Mouse (Mus musculus): Measurements from ENCODE around the gene Ackr4. TPM values are rescaled to one million over a fixed set of nuclear protein-coding genes. Genes with fewer than 3 reads are reported as not detected.

Gene Ackr4
- polyA plus RNA-seq, 1 experiment from 2014 or later = 1.2 TPM

DNA sequence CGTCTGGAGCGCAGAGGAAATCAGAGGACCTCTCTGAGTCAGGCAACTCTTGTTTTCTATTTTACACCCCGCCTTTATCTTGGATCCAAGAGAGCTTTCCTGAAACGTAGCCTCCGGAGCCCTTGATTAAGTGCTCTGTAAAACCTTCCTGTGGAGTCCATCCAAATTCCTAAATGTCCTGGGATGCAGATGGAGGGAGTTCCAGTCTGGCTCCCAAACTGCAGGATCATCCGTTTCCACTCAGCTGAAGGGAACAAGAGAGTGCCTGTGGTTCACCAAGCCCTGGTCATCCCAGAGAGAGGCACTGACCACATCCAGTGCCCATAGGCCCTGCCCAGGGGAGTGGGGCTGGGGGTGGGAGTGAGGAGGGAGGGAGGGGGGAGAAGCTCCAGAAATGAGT lies 24.4 kb downstream of the Ackr4 start:
- no peaks in the 10 kb centered on the region for H3K27me3 ChIP-seq (replicated peaks; ENCODE audit: control insufficient read depth, insufficient read depth, low read length)
- no peak overlapping the region for H3K4me2 ChIP-seq (ENCODE audit: low read length)
- DNase-seq (ENCODE audit: low spot score) (no peak), ATAC-seq (replicated peaks; ENCODE audit: low FRiP score, low TSS enrichment, low read depth) (no peak)
- no peak overlapping the region for H3K4me3 ChIP-seq (ENCODE audit: low read depth, low read length)
- H3K9ac ChIP-seq (ENCODE audit: low read length) = no peak overlapping the region
- no peaks in the 10 kb centered on the region for H3K9me3 ChIP-seq (ENCODE audit: control insufficient read depth, low read length)
- WGBS = 37% methylated on average over 6 of the region's 6 CpGs
- H3K27ac ChIP-seq (ENCODE audit: low read depth) = no peak overlapping the region
- no peaks in the 10 kb centered on the region for H3K36me3 ChIP-seq (ENCODE audit: control insufficient read depth, insufficient read depth, low read length)
- no peaks in the 10 kb centered on the region for H3K4me1 ChIP-seq (replicated peaks; ENCODE audit: control insufficient read depth, insufficient read depth, low read length)

DNA sequence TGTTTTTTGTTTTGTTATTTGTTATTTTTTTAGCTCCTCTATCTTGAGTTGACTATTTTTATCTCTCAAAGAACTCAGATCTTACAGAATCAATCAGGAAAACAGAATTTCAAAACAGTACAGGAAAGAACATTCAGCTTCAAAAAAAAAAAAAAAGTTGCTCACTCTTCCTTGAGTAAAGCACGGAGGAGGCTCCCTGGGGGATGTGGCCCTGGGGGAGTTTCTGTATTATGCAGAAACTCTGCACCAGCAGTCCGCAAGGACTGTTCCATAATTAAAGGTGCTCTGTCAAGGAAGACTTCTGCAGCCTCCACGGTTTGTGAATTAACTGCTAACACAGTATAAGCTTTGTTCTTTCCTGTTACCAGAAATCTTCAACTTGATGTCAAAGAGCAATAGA lies 25.3 kb downstream of the Ackr4 start:
- Histone ChIP-seq H3K27ac (ENCODE audit: low read depth) (no peak overlapping the region), H3K9me3 (ENCODE audit: control insufficient read depth, low read length) (no peaks in the 10 kb centered on the region), H3K27me3 (replicated peaks; ENCODE audit: control insufficient read depth, insufficient read depth, low read length) (no peaks in the 10 kb centered on the region), H3K4me1 (replicated peaks; ENCODE audit: control insufficient read depth, insufficient read depth, low read length) (no peaks in the 10 kb centered on the region), H3K36me3 (ENCODE audit: control insufficient read depth, insufficient read depth, low read length) (no peaks in the 10 kb centered on the region), H3K9ac (ENCODE audit: low read length) (no peak overlapping the region), H3K4me2 (ENCODE audit: low read length) (no peak overlapping the region), H3K4me3 (ENCODE audit: low read depth, low read length) (no peak overlapping the region)
- 35% methylated on average over 3 of the region's 3 CpGs for WGBS
- ATAC-seq (replicated peaks; ENCODE audit: low FRiP score, low TSS enrichment, low read depth) (no peak), DNase-seq (ENCODE audit: low spot score) (no peak)

DNA sequence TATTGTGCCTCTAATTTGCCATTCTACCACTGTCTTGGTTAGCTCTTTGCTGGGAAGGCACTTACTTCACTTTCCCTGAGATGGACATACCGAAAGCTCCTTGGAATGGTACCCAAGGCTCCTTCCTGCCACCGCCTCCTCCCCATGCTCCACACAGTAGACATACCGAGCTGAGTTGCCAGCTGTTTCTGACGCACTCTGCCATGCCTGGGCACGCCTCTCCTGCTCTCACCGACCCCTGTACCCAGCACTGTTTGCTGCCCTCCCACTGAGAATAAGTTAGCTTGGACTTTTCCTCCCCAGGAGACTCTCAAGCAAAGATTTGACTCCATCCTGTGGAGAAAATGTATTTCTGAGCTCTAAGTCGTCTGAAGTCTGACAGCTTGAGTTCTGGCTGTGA lies 25.9 kb downstream of the Ackr4 start:
- Histone ChIP-seq H3K9me3 (ENCODE audit: control insufficient read depth, low read length) (no peaks in the 10 kb centered on the region), H3K4me2 (ENCODE audit: low read length) (no peak overlapping the region), H3K4me1 (replicated peaks; ENCODE audit: control insufficient read depth, insufficient read depth, low read length) (no peaks in the 10 kb centered on the region), H3K27me3 (replicated peaks; ENCODE audit: control insufficient read depth, insufficient read depth, low read length) (no peaks in the 10 kb centered on the region), H3K27ac (ENCODE audit: low read depth) (no peak overlapping the region), H3K36me3 (ENCODE audit: control insufficient read depth, insufficient read depth, low read length) (no peaks in the 10 kb centered on the region), H3K4me3 (ENCODE audit: low read depth, low read length) (no peak overlapping the region), H3K9ac (ENCODE audit: low read length) (no peak overlapping the region)
- DNase-seq (ENCODE audit: low spot score) (no peak), ATAC-seq (replicated peaks; ENCODE audit: low FRiP score, low TSS enrichment, low read depth) (no peak)
- 73% methylated on average over 7 of the region's 7 CpGs for WGBS

DNA sequence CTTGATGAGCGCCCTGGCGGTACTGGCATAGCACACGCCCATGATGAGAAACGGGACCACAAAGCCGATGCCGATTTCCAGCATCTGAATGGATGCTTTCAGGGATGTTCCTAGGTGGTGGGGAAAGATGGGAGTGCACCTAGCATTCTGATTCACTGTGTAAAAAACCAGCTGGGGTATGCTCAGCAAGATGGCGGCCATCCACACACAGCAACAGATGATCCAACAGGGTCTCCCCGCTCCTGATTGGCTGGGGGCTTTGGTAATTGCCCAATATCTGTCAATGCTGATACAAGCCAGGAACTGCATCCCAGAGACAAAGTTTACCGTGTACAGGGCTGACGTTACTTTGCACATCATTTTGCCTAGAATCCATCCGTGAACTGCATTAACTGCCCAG lies 27.7 kb downstream of the Ackr4 start:
- Histone ChIP-seq H3K4me3 (ENCODE audit: low read depth, low read length) (no peak overlapping the region), H3K27ac (ENCODE audit: low read depth) (no peak overlapping the region), H3K9ac (ENCODE audit: low read length) (no peak overlapping the region), H3K4me2 (ENCODE audit: low read length) (no peak overlapping the region), H3K27me3 (replicated peaks; ENCODE audit: control insufficient read depth, insufficient read depth, low read length) (no peaks in the 10 kb centered on the region), H3K9me3 (ENCODE audit: control insufficient read depth, low read length) (no peaks in the 10 kb centered on the region), H3K36me3 (ENCODE audit: control insufficient read depth, insufficient read depth, low read length) (no peaks in the 10 kb centered on the region), H3K4me1 (replicated peaks; ENCODE audit: control insufficient read depth, insufficient read depth, low read length) (no peaks in the 10 kb centered on the region)
- no peak for DNase-seq (ENCODE audit: low spot score)
- WGBS = 85% methylated on average over 11 of the region's 11 CpGs
- ATAC-seq (replicated peaks; ENCODE audit: low FRiP score, low TSS enrichment, low read depth) = no peak

DNA sequence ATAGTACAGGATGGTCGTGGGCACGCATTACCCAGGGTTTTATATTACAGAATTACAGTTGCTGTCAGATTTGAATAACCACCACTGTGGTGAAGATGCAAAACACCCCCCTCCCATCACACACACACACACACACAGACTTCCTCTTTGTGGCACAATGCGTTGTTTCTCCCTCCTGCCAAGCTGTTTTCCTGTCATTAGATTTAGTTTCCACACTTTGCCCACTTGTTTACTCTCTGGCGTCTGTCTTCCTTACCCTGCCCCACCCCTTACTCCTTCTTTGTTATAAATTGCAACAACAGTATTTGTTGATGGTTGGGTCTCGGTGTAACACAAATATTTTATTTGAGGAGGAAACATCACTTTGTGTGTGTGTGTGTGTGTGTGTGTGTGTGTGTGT lies 28.5 kb downstream of the Ackr4 start:
- WGBS = 49% methylated on average over 5 of the region's 5 CpGs
- Histone ChIP-seq H3K27ac (ENCODE audit: low read depth) (no peak overlapping the region), H3K4me2 (ENCODE audit: low read length) (no peak overlapping the region), H3K9me3 (ENCODE audit: control insufficient read depth, low read length) (no peaks in the 10 kb centered on the region), H3K4me3 (ENCODE audit: low read depth, low read length) (no peak overlapping the region), H3K27me3 (replicated peaks; ENCODE audit: control insufficient read depth, insufficient read depth, low read length) (no peaks in the 10 kb centered on the region), H3K36me3 (ENCODE audit: control insufficient read depth, insufficient read depth, low read length) (no peaks in the 10 kb centered on the region), H3K4me1 (replicated peaks; ENCODE audit: control insufficient read depth, insufficient read depth, low read length) (no peaks in the 10 kb centered on the region), H3K9ac (ENCODE audit: low read length) (no peak overlapping the region)
- DNase-seq (ENCODE audit: low spot score) (no peak), ATAC-seq (replicated peaks; ENCODE audit: low FRiP score, low TSS enrichment, low read depth) (no peak)

DNA sequence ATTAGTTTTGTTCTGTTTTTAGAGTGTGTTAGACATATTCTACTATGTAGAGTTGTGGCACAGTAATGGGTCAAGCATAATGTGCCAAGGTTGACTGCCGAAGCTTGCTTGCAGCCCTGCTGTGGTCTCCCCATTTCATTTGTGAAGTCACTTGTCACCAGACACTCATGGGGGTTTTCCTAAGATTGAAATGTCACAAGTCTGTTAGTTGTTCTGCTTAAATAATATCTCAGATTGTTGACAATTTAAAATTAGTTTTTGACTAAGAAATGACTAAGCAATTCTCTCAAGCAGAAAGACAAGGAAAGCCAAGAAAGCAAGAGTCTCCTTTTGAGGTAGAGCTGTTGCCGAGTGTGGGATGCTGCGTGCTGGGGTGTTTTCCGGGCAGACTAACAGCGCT lies 33.8 kb downstream of the Ackr4 start:
- H3K27ac ChIP-seq (ENCODE audit: low read depth) = no peak overlapping the region
- H3K9me3 ChIP-seq (ENCODE audit: control insufficient read depth, low read length) = no peaks in the 10 kb centered on the region
- ATAC-seq (replicated peaks; ENCODE audit: low FRiP score, low TSS enrichment, low read depth) (no peak), DNase-seq (ENCODE audit: low spot score) (no peak)
- H3K4me1 ChIP-seq (replicated peaks; ENCODE audit: control insufficient read depth, insufficient read depth, low read length) = no peaks in the 10 kb centered on the region
- H3K36me3 ChIP-seq (ENCODE audit: control insufficient read depth, insufficient read depth, low read length) = no peaks in the 10 kb centered on the region
- 96% methylated on average over 5 of the region's 5 CpGs for WGBS
- no peak overlapping the region for H3K9ac ChIP-seq (ENCODE audit: low read length)
- no peak overlapping the region for H3K4me3 ChIP-seq (ENCODE audit: low read depth, low read length)
- H3K4me2 ChIP-seq (ENCODE audit: low read length) = no peak overlapping the region
- no peaks in the 10 kb centered on the region for H3K27me3 ChIP-seq (replicated peaks; ENCODE audit: control insufficient read depth, insufficient read depth, low read length)

DNA sequence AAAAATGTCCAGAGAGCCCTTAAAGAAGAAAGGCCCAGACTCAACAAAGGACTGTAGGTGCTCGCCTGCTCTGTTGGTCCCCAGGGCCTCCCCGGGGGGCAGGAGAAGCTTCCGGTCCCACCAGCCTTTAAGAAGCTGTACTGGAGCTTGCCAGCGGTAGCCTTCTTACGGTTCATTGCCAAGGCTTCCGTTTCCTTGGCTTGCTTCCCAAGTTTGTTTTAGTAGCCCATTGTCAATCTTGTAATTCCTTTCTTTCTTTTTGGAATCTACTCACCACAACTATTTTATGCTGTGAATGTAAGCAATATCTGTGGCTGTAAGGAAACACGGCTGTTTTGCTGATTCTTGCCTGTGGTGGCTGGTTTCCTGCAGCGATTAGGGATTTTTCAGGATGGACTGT lies 38.2 kb downstream of the Ackr4 start:
- H3K27me3 ChIP-seq (replicated peaks; ENCODE audit: control insufficient read depth, insufficient read depth, low read length) = no peaks in the 10 kb centered on the region
- 84% methylated on average over 8 of the region's 8 CpGs for WGBS
- no peak overlapping the region for H3K4me3 ChIP-seq (ENCODE audit: low read depth, low read length)
- DNase-seq (ENCODE audit: low spot score) = no peak
- H3K4me1 ChIP-seq (replicated peaks; ENCODE audit: control insufficient read depth, insufficient read depth, low read length) = no peaks in the 10 kb centered on the region
- no peaks in the 10 kb centered on the region for H3K9me3 ChIP-seq (ENCODE audit: control insufficient read depth, low read length)
- no peak overlapping the region for H3K27ac ChIP-seq (ENCODE audit: low read depth)
- no peak for ATAC-seq (replicated peaks; ENCODE audit: low FRiP score, low TSS enrichment, low read depth)
- H3K36me3 ChIP-seq (ENCODE audit: control insufficient read depth, insufficient read depth, low read length) = no peaks in the 10 kb centered on the region
- H3K4me2 ChIP-seq (ENCODE audit: low read length) = no peak overlapping the region
- no peak overlapping the region for H3K9ac ChIP-seq (ENCODE audit: low read length)

DNA sequence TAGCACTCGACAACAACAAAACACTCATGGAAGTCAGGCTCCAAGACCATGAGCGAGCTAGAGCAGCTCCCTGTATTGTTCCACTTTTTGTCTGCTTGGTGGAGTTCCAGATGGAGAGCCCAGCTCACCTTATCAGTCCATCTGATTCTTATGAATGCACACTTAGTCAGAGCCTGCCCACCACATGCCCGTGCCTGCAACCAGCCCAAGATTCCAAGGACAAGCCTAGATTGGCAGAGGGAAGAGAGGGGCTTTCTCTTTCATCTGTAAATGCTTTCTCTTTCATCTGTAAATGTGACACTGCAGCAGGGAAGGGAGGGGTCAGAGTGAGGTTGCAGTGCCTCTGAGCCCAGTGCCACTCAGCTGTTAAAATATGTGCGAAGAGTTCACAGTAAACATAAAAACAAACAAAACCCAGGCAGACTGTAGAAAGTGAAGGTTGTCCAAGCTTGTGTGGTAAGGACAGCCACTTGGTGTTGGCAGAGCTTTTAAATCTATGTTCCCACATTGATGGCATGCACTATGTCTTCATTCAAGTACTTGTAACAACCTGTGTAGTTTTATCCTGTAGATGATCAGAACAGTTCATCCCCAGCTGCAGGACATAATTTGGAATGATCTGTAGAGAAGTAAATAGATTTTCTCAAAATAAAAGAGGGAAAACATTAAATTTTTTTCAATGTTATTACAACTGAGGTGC lies 40.9 kb downstream of the Ackr4 start:
- Histone ChIP-seq H3K9ac (ENCODE audit: low read length) (no peak overlapping the region), H3K27me3 (replicated peaks; ENCODE audit: control insufficient read depth, insufficient read depth, low read length) (no peaks in the 10 kb centered on the region), H3K4me3 (ENCODE audit: low read depth, low read length) (no peak overlapping the region), H3K36me3 (ENCODE audit: control insufficient read depth, insufficient read depth, low read length) (no peaks in the 10 kb centered on the region), H3K4me1 (replicated peaks; ENCODE audit: control insufficient read depth, insufficient read depth, low read length) (no peaks in the 10 kb centered on the region), H3K9me3 (ENCODE audit: control insufficient read depth, low read length) (no peaks in the 10 kb centered on the region), H3K4me2 (ENCODE audit: low read length) (no peak overlapping the region), H3K27ac (ENCODE audit: low read depth) (no peak overlapping the region)
- 59% methylated on average over 4 of the region's 4 CpGs for WGBS
- DNase-seq (ENCODE audit: low spot score) = no peak
- ATAC-seq (replicated peaks; ENCODE audit: low FRiP score, low TSS enrichment, low read depth) = no peak

DNA sequence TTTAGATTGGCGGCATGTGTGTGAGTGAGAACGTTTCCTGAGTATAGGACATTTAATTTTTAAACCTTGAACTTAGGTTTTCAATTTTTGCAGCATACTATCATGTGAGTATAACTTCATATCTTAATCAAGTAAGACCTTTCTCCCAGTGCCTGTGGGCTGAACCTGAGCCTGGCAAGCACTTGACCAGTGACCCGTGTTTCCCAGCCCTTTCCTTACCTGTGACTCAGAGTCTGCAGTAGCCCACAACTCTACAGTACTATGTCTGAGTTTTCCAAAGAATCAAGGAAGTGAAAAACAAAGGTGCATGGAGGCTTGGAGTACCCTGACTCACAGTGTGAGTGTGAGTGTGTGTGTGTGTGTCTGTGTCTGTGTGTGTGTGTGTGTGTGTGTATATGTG lies 46.7 kb downstream of the Ackr4 start:
- Histone ChIP-seq H3K4me1 (replicated peaks; ENCODE audit: control insufficient read depth, insufficient read depth, low read length) (no peaks in the 10 kb centered on the region), H3K9me3 (ENCODE audit: control insufficient read depth, low read length) (no peaks in the 10 kb centered on the region), H3K36me3 (ENCODE audit: control insufficient read depth, insufficient read depth, low read length) (no peaks in the 10 kb centered on the region), H3K9ac (ENCODE audit: low read length) (no peak overlapping the region), H3K4me3 (ENCODE audit: low read depth, low read length) (no peak overlapping the region), H3K4me2 (ENCODE audit: low read length) (no peak overlapping the region), H3K27me3 (replicated peaks; ENCODE audit: control insufficient read depth, insufficient read depth, low read length) (no peaks in the 10 kb centered on the region), H3K27ac (ENCODE audit: low read depth) (no peak overlapping the region)
- DNase-seq (ENCODE audit: low spot score) (no peak), ATAC-seq (replicated peaks; ENCODE audit: low FRiP score, low TSS enrichment, low read depth) (no peak)
- 73% methylated on average over 3 of the region's 3 CpGs for WGBS
